Mouse (Mus musculus) frontal cortex, postnatal 36 days (tissue): ENCODE data around the gene Shisal2b.

Experiments used
- DNase-seq, 2 experiments: peaks; one replicate each; pipeline ENCODE4 v3.0.0; 2022; ENCODE audit warnings: low spot score in 2 of 2

Shisal2b gene

DNA sequence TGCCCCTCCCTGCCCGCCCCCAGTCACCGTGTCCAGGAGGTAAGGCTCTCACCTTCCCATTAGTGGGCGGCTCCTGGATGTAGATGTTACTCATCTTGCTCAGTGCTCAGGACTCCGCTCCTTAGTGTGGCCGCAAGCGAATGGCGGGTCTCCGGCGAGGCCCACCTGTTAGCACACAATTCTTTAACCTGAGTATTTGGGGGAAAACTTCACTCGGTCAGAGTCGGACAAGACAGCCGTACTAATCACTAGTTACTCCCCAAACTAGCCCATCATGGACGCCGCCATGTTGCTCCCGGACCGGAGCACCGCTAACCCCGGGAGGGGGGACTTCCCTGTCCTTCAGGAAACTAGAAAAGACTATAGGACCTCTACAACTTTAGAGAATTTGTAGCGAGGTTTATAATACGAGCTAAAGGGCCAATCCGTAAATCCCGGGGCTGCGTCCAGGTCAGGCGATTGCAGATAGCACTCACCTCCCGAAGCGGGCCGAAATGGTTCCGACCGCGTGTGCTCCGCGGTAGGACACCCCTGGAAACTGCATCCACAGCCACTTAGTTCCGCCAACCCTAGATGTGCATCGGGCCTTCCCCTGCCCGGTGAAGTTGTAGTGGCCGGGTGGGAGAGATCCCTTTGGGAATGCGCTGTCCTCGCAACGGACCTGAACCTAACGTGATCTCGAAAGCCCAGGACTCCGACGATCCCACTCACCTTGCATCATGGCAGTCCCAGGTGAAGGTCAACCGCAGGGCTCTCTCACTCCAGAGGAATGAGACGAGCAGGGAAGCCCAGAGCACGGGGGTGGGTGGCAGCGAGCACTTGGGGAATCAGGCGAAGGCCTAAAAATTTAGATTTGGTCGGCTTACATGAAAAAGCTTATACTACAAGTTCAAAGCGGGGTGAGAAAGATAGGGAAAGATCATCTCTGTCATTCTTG lies 46.8 kb downstream of the Shisal2b start, which contains the start of gene Cwc27:
Gene Cwc27 (minus strand): TSS at position 508 of the 937 bp plus-strand sequence.
- DNase-seq, result peak; percentile 85 to 89

DNA sequence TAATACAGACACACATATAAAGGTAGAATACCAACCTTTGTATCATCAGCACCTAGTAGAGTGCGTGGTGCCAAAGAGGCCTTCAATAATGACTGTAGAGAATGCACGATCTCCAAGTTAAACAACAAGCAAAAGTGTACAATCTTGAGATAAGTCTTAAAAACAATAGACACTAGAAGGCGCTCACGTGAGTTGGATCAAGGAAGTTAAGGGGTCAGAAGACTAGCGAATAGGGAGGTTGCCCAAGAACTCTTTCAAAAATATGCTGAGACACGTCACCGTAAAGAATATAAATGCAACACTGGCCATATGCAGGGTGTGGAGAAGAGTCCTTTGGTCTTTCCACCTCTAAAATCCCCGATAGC lies 47.4 kb downstream of the Shisal2b start:
- no peak for DNase-seq

DNA sequence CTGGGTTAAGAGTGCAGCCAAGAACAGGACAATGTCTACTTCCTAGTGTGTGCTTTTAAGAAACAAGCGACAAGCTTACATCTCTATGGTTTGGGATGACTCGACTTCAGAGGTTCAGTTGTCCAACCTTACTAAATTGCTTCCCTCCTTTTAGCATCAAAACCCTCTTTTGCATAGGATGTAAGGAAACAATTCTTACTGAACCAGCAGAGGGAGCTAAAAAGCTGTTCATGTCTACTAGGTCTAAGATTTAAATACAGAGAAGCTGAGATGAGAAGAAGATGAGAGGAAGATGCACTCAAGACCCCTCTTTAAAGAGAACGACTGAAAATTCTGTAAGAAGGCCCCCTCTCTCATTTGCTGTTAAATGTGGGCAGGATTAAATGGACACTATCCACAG lies 58.0 kb downstream of the Shisal2b start:
- DNase-seq, result peak in 1 of 2 experiments; percentile 17

DNA sequence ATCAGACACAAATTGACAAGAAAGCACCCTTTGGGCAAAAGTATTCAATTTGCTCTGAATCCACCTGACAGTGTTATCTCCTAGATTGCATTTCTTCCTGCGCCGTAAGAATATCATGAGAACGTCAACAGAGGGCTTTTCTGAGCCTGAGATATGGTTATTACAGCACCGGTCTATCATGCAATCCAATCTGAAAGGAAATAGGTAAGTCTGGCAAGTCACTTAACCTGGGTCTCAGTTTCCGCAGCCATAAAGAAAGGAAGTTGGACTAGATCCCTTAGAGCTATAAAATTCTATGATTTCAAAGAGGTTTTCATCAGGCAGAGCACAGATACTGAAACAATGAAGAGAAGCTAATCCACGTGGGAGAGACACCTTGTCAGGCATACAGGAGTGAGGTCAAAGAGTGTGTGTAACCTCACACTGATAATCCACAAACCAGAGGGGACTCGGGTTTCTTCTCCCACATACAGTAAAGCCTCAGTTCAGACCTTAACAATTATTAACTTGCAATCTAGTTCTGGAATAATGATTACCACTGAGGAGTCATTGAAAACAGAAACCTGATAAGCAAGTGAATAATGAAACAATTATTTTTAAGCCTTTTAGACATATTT lies 64.0 kb downstream of the Shisal2b start:
- no peak for DNase-seq

DNA sequence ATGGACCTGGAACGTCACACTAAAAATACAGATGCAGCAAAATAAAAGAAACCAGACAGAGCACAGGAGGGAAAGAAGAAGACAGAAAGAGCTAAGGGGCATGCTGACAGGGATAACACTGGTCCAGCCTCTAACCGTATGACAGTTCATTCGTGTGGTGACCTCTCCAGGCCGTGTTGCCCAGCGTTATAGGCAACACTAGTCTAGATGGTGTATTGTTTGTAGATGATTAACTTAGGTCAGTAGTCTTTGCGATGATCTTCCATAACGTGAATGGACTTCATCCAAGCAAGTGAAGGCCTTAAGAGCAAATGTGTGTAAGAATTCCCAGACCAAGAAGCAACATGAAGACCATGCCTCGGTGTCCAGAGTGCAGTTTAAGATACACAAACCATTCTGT lies 64.6 kb downstream of the Shisal2b start:
- DNase-seq, result no peak
